Mouse (Mus musculus): ENCODE data around the gene Kalrn.

- no peak for TF ChIP-seq GATA1 (IDR thresholded peaks at IDR 0.05; ENCODE audit: borderline replicate concordance, low read length)
- no peak for TF ChIP-seq FLI1 (IDR thresholded peaks at IDR 0.05; ENCODE audit: low read length)
These were observed 364.6 kb downstream of the Kalrn start for GRCm38 (mm10) chr16:34208748-34209147.

All from megakaryocyte, embryonic 14.5 days (primary cell).